In the genomic region with DNA sequence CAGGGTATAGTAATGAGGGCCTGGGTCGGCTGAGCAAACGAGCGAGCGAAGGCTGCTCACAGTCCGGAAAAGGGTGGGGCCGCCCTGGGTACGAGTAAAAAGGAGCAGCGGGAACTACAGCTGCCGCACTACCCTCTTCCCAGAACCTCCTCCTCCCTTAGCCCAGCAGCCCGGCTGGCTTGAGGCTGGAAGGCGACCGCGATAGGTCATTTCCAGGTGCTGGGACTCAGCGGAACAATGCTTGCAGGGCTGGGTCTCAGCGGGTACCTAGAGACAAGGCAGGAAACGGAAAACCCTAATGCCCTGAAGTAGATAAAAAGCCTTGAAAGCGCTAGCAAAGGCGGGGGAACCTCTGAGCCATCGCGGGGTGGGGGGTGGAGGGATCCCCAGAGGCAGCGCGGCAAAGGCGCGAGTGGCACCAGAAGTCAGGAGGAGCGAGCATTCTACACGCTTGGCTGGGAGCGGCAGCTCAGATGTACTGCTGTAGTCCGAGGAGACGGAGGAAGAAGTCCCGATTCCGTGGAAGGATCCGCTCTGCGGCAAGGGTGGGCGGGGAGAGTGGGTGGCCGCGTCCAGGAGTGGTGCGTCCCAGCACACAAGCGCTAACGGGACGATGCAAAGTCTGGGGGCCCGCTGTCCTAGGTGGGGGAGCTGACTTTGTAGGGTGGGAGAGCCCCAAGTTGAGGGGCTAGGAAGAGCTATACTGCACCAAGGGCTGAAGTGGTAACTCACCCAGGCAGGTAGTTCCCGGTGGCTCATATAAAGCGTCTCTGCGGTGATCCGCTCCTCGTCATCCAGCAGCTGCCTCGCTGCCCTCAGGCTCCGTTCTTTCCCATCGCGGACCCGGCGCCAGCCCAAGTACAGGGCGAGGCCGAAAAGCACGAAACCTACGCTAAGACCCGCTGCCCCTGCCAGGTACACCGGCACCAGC, we compare ENCODE assay signal across 8 mouse cellular contexts. TPM values are rescaled to one million over a fixed set of nuclear protein-coding genes. Genes with fewer than 3 reads are reported as not detected.
DNase-seq lines count a peak whose midpoint lies in the region; ATAC-seq and TF ChIP-seq lines count a peak whose summit lies in the region.

No protein-coding gene starts in this region.

- peak overlapping the region; percentile 71 for H3K9ac ChIP-seq in CH12.LX (ENCODE audit: insufficient read depth, low read depth)
- H3K9ac ChIP-seq in embryonic facial prominence, embryonic 12.5 days: peak overlapping the region; percentile 70
- peak overlapping the region; percentile 89 for H3K9ac ChIP-seq in heart, embryonic 14.5 days (ENCODE audit: low read length)

- WGBS in embryonic facial prominence, embryonic 12.5 days: under 1% methylated on average over 58 of the region's 58 CpGs
- under 1% methylated on average over 56 of the region's 58 CpGs for WGBS in heart, embryonic 14.5 days

- in situ Hi-C loops in CH12.LX (cut with MboI; ENCODE audit: low pct_ligation_motif_present, low pct_unique_long_range_greater_than_20kb, low sequenced_read_pairs): no loop called here

- no peak for TF ChIP-seq EP300 in CH12.LX (IDR thresholded peaks at IDR 0.05; ENCODE audit: low read length)

- H3K27ac ChIP-seq in CH12.LX (ENCODE audit: insufficient read depth, low read depth): peak overlapping the region; percentile 51
- H3K27ac ChIP-seq in embryonic facial prominence, embryonic 12.5 days: peak overlapping the region; percentile 80
- H3K27ac ChIP-seq in heart, embryonic 14.5 days (replicated peaks in 1 of 2; ENCODE audit: control insufficient read depth in 1 of 2, insufficient read depth in 1 of 2, low read depth in 2 of 2, low read length in 2 of 2): peak overlapping the region; percentile 14 to 84

- H3K4me1 ChIP-seq in CH12.LX (ENCODE audit: control insufficient read depth in 1 of 2, insufficient read depth in 2 of 2): peaks cover 0 to 21% of the 10 kb centered on the region in 2 experiments; a peak in 2 of 4 replicates
- peaks cover 16% of the 10 kb centered on the region; the same call in 1 of the 2 replicates for H3K4me1 ChIP-seq in embryonic facial prominence, embryonic 12.5 days
- H3K4me1 ChIP-seq in heart, embryonic 14.5 days (ENCODE audit: control insufficient read depth in 2 of 2, insufficient read depth in 2 of 2, low read length in 2 of 2): peaks cover 7 to 13% of the 10 kb centered on the region in 2 experiments; a peak in 3 of 4 replicates

- TF ChIP-seq POLR2A in CH12.LX (IDR thresholded peaks at IDR 0.05; ENCODE audit: low read depth, low read length): no peak; the same call in none of the 2 replicates

- no peak for TF ChIP-seq CTCF in CH12.LX (conservative IDR thresholded peaks at IDR 0.05 in 1 of 2, IDR thresholded peaks at IDR 0.05 in 1 of 2; ENCODE audit: low read depth in 2 of 2, low read length in 2 of 2)

- peak; percentile 8; the same call in 1 of the 2 replicates for ATAC-seq in embryonic facial prominence, embryonic 12.5 days (ENCODE audit: insufficient number of reproducible peaks, insufficient read depth, low FRiP score, low TSS enrichment)
- peak; percentile 8; the same call in 1 of the 2 replicates for ATAC-seq in heart, embryonic 14.5 days (ENCODE audit: insufficient number of reproducible peaks, insufficient read depth, low FRiP score, low read depth)

- H3K79me2 ChIP-seq in CH12.LX (replicated peaks; ENCODE audit: control insufficient read depth, extremely low read depth, insufficient read depth, poor library complexity, severe bottlenecking): no peaks in the 10 kb centered on the region

- no peaks in the 10 kb centered on the region for H3K9me3 ChIP-seq in CH12.LX (replicated peaks; ENCODE audit: low read length)
- H3K9me3 ChIP-seq in embryonic facial prominence, embryonic 12.5 days: no peaks in the 10 kb centered on the region
- no peaks in the 10 kb centered on the region for H3K9me3 ChIP-seq in heart, embryonic 14.5 days (ENCODE audit: control insufficient read depth, low read length)

- DNase-seq in CH12.LX (ENCODE audit: extremely low read depth): peak; percentile 41
- DNase-seq in adrenal gland, postnatal 14 days: peak; percentile 74
- peak; percentile 67 for DNase-seq in kidney, postnatal 14 days
- DNase-seq in lung, postnatal 36 days: peak; percentile 65
- peak; percentile 82 for DNase-seq in retina, postnatal 1 day
- no peak for DNase-seq in layer of hippocampus, adult 9-10 months (ENCODE audit: low spot score)

- TF ChIP-seq RAD21 in CH12.LX (IDR thresholded peaks at IDR 0.05; ENCODE audit: low read depth, low read length): no peak

- H3K4me3 ChIP-seq in CH12.LX (replicated peaks in 1 of 3; ENCODE audit: low read depth in 2 of 3, low read length in 2 of 3, poor library complexity in 1 of 3): peak overlapping the region; percentile 86 to 92 (median 86)
- H3K4me3 ChIP-seq in embryonic facial prominence, embryonic 12.5 days: peak overlapping the region; percentile 77
- peak overlapping the region; percentile 64 to 87 for H3K4me3 ChIP-seq in heart, embryonic 14.5 days (ENCODE audit: control insufficient read depth in 1 of 2, insufficient read depth in 1 of 2, low read depth in 1 of 2, low read length in 2 of 2)

- peaks cover 26 to 30% of the 10 kb centered on the region in 2 experiments for H3K36me3 ChIP-seq in CH12.LX (replicated peaks in 1 of 2; ENCODE audit: control insufficient read depth in 1 of 2, insufficient read depth in 1 of 2, low read length in 1 of 2)
- H3K36me3 ChIP-seq in embryonic facial prominence, embryonic 12.5 days: peaks cover 9% of the 10 kb centered on the region
- peaks cover 24% of the 10 kb centered on the region for H3K36me3 ChIP-seq in heart, embryonic 14.5 days (ENCODE audit: control insufficient read depth, insufficient read depth, low read length)

- dilution Hi-C loops in CH12.LX (cut with MboI; ENCODE audit: extremely low pct_ligation_motif_present, extremely low pct_unique_long_range_greater_than_20kb, low sequenced_read_pairs): no loop called here

- H3K27me3 ChIP-seq in CH12.LX (replicated peaks): no peaks in the 10 kb centered on the region
- H3K27me3 ChIP-seq in embryonic facial prominence, embryonic 12.5 days: peaks cover 24% of the 10 kb centered on the region
- no peaks in the 10 kb centered on the region for H3K27me3 ChIP-seq in heart, embryonic 14.5 days (ENCODE audit: control insufficient read depth, insufficient read depth, low read length)

- peak overlapping the region; percentile 29 for H3K4me2 ChIP-seq in CH12.LX (ENCODE audit: insufficient read depth, low read depth, poor library complexity, severe bottlenecking)
- peak overlapping the region; percentile 99 for H3K4me2 ChIP-seq in embryonic facial prominence, embryonic 12.5 days (replicated peaks)
- H3K4me2 ChIP-seq in heart, embryonic 14.5 days (ENCODE audit: low read length): peak overlapping the region; percentile 98

TF ChIP-seq in CH12.LX, 34 proteins besides CTCF, POLR2A, EP300 and RAD21 (continues in another document):
- TF ChIP-seq HCFC1 (IDR thresholded peaks at IDR 0.05; ENCODE audit: low read depth, low read length): no peak; the same call in 1 of the 2 replicates
- 0 out of 2 replicates have a peak, but pooled peaks have one; percentile 10 for TF ChIP-seq ELF1 (IDR thresholded peaks at IDR 0.05; ENCODE audit: low read depth, low read length)
- TF ChIP-seq USF2 (conservative IDR thresholded peaks at IDR 0.05; ENCODE audit: low read depth, low read length): no peak
- TF ChIP-seq KAT2A (IDR thresholded peaks at IDR 0.05; ENCODE audit: insufficient replicate concordance, low read length): no peak
- 0 out of 2 replicates have a peak, but pooled peaks have one; percentile 15 for TF ChIP-seq TCF12 (IDR thresholded peaks at IDR 0.05; ENCODE audit: low read depth, low read length)
- no peak for TF ChIP-seq BHLHE40 (IDR thresholded peaks at IDR 0.05; ENCODE audit: low read depth, low read length)
- TF ChIP-seq UBTF (IDR thresholded peaks at IDR 0.05; ENCODE audit: low read depth, low read length): peak; percentile 76; the same call in 1 of the 2 replicates
- no peak for TF ChIP-seq MYC (IDR thresholded peaks at IDR 0.05; ENCODE audit: low read depth, low read length)

RNA-seq across cellular contexts. Expression of gene Esyt1, which starts 0.7 kb away (rescaled TPM):
- total RNA-seq in CH12.LX (2012; rRNA removed) (43.2 and 48.0 TPM in 2 replicates), CH12.LX (2014; rRNA removed) (20.2 and 20.6 TPM in 2 replicates)
- 33.0 and 38.2 TPM in 2 replicates for polyA plus RNA-seq in CH12.LX (2012; ENCODE audit: insufficient read length, low read depth)
- 28.5 and 36.9 TPM in 2 replicates for total RNA-seq in adrenal gland, postnatal 14 days (2021)
- 29.2 and 30.7 TPM in 2 replicates for polyA plus RNA-seq in embryonic facial prominence, embryonic 12.5 days (2016; fragmentation: Nextera tagmentation; extraction: Ambion mirVana)
- polyA plus RNA-seq in heart, embryonic 14.5 days (2014; fragmentation: Nextera tagmentation; extraction: Ambion mirVana): 17.3 and 17.8 TPM in 2 replicates

RNA-seq across cellular contexts. Expression of gene Zc3h10, which starts 22.6 kb away (rescaled TPM):
- total RNA-seq in CH12.LX (2012; rRNA removed): 19.9 and 20.9 TPM in 2 replicates
- 16.2 TPM in 2 replicates for total RNA-seq in CH12.LX (2014; rRNA removed)
- 14.4 and 14.6 TPM in 2 replicates for polyA plus RNA-seq in CH12.LX (2012; ENCODE audit: insufficient read length, low read depth)
- total RNA-seq in adrenal gland, postnatal 14 days (2021): 12.6 and 13.5 TPM in 2 replicates
- polyA plus RNA-seq in embryonic facial prominence, embryonic 12.5 days (2016; fragmentation: Nextera tagmentation; extraction: Ambion mirVana): 18.8 and 19.4 TPM in 2 replicates
- 7.3 and 8.2 TPM in 2 replicates for polyA plus RNA-seq in heart, embryonic 14.5 days (2014; fragmentation: Nextera tagmentation; extraction: Ambion mirVana)

RNA-seq across cellular contexts. Expression of gene Rpl41, which starts 24.1 kb away (rescaled TPM):
- 7,686 and 8,549 TPM in 2 replicates for total RNA-seq in CH12.LX (2012; rRNA removed)
- 2,395 and 2,709 TPM in 2 replicates for total RNA-seq in CH12.LX (2014; rRNA removed)
- polyA plus RNA-seq in CH12.LX (2012; ENCODE audit: insufficient read length, low read depth): 6,293 and 8,065 TPM in 2 replicates
- 2,356 and 2,777 TPM in 2 replicates for total RNA-seq in adrenal gland, postnatal 14 days (2021)
- polyA plus RNA-seq in embryonic facial prominence, embryonic 12.5 days (2016; fragmentation: Nextera tagmentation; extraction: Ambion mirVana): 3,271 and 3,412 TPM in 2 replicates
- polyA plus RNA-seq in heart, embryonic 14.5 days (2014; fragmentation: Nextera tagmentation; extraction: Ambion mirVana): 2,755 and 3,168 TPM in 2 replicates

RNA-seq across cellular contexts. Expression of gene Myl6b, which starts 26.5 kb away (rescaled TPM):
- total RNA-seq in CH12.LX (2012; rRNA removed): 2.5 and 2.6 TPM in 2 replicates
- 0.39 and 1.1 TPM in 2 replicates for total RNA-seq in CH12.LX (2014; rRNA removed)
- 3.2 and 3.9 TPM in 2 replicates for polyA plus RNA-seq in CH12.LX (2012; ENCODE audit: insufficient read length, low read depth)
- 4.7 and 5.0 TPM in 2 replicates for total RNA-seq in adrenal gland, postnatal 14 days (2021)
- polyA plus RNA-seq in embryonic facial prominence, embryonic 12.5 days (2016; fragmentation: Nextera tagmentation; extraction: Ambion mirVana): 3.2 and 3.9 TPM in 2 replicates
- 5.0 and 5.5 TPM in 2 replicates for polyA plus RNA-seq in heart, embryonic 14.5 days (2014; fragmentation: Nextera tagmentation; extraction: Ambion mirVana)

RNA-seq across cellular contexts. Expression of gene Myl6, which starts 31.1 kb away (rescaled TPM):
- total RNA-seq in CH12.LX (2012; rRNA removed): 555 and 601 TPM in 2 replicates
- 560 and 610 TPM in 2 replicates for total RNA-seq in CH12.LX (2014; rRNA removed)
- 366 and 413 TPM in 2 replicates for polyA plus RNA-seq in CH12.LX (2012; ENCODE audit: insufficient read length, low read depth)
- total RNA-seq in adrenal gland, postnatal 14 days (2021): 800 and 862 TPM in 2 replicates
- 877 and 907 TPM in 2 replicates for polyA plus RNA-seq in embryonic facial prominence, embryonic 12.5 days (2016; fragmentation: Nextera tagmentation; extraction: Ambion mirVana)
- polyA plus RNA-seq in heart, embryonic 14.5 days (2014; fragmentation: Nextera tagmentation; extraction: Ambion mirVana): 1,060 and 1,246 TPM in 2 replicates

Comparison
In these comparisons a context has a peak if more than half of its experiments do, and no peak if none do; other contexts are left out.
1. H3K4me2 ChIP-seq: peak in every context shown above with its lines; median percentile 99 in embryonic facial prominence, embryonic 12.5 days; 98 in heart, embryonic 14.5 days; 29 in CH12.LX.